Comparison of ENCODE assay signal across 8 mouse cellular contexts in genomic region chr12:81780271-81781093, GRCm38 (mm10). TPM values are rescaled to one million over a fixed set of nuclear protein-coding genes. Genes with fewer than 3 reads are reported as not detected.
A peak's percentile ranks its signal among the peaks of the same experiment; 100 is the strongest.
DNase-seq lines count a peak whose midpoint lies in the region; ATAC-seq and TF ChIP-seq lines count a peak whose summit lies in the region.

No protein-coding gene starts in this region.

- no peaks in the 10 kb centered on the region for H3K9me3 ChIP-seq in heart, embryonic 13.5 days

- peak overlapping the region; percentile 76 for H3K9ac ChIP-seq in heart, embryonic 13.5 days

- H3K27ac ChIP-seq in heart, embryonic 13.5 days (replicated peaks) = no peak overlapping the region
- H3K27ac ChIP-seq in macrophage = no peak overlapping the region
- H3K27ac ChIP-seq in small intestine, adult 2 months (ENCODE audit: insufficient read depth, low read depth, low read length) = peak overlapping the region; percentile 63

- WGBS in heart, embryonic 13.5 days = under 1% methylated on average over 83 of the region's 91 CpGs
- WGBS in macrophage (ENCODE audit: missing documents) = 1% methylated on average over 71 of the region's 91 CpGs
- 1% methylated on average over 89 of the region's 91 CpGs for WGBS in small intestine, adult 2 months

- intact Hi-C loops in gastrocnemius, postnatal 36 days (cut with DNase I) = no loop called here

- peak overlapping the region; percentile 76 for H3K4me3 ChIP-seq in heart, embryonic 13.5 days
- H3K4me3 ChIP-seq in macrophage (ENCODE audit: inconsistent target) = peak overlapping the region; percentile 7; the same call in 1 of the 2 replicates
- peak overlapping the region; percentile 71 for H3K4me3 ChIP-seq in small intestine, adult 2 months (ENCODE audit: low read depth, low read length)

- DNase-seq in urinary bladder, adult 18-20 months (ENCODE audit: low spot score in 2 of 2) = peak; percentile 13 to 60
- DNase-seq in urinary bladder, postnatal 10 days (ENCODE audit: low spot score) = no peak
- peak; percentile 69 to 74 for DNase-seq in cerebellum, postnatal 10 days
- peak; percentile 56 for DNase-seq in kidney, postnatal 10 days
- no peak for DNase-seq in gastrocnemius, postnatal 36 days

- TF ChIP-seq CTCF in small intestine, adult 2 months (IDR thresholded peaks at IDR 0.05; ENCODE audit: extremely low read depth, insufficient read length, insufficient replicate concordance, low read depth, low read length) = no peak

- TF ChIP-seq POLR2A in small intestine, adult 2 months (IDR thresholded peaks at IDR 0.05; ENCODE audit: low read depth, low read length) = no peak

- H3K36me3 ChIP-seq in heart, embryonic 13.5 days = no peaks in the 10 kb centered on the region
- no peaks in the 10 kb centered on the region for H3K36me3 ChIP-seq in macrophage (ENCODE audit: inconsistent target)
- no peaks in the 10 kb centered on the region for H3K36me3 ChIP-seq in small intestine, adult 2 months (ENCODE audit: control insufficient read depth, insufficient read depth, low read length)

- peaks cover 6% of the 10 kb centered on the region; the same call in 1 of the 2 replicates for H3K79me2 ChIP-seq in macrophage (ENCODE audit: inconsistent target)

- ATAC-seq in heart, embryonic 13.5 days (ENCODE audit: extremely low read depth, insufficient number of reproducible peaks, low FRiP score, low TSS enrichment) = peak; percentile 20; the same call in 1 of the 2 replicates

- H3K27me3 ChIP-seq in heart, embryonic 13.5 days (replicated peaks) = peaks cover 78% of the 10 kb centered on the region
- H3K27me3 ChIP-seq in small intestine, adult 2 months (ENCODE audit: control insufficient read depth, insufficient read depth, low read length) = no peaks in the 10 kb centered on the region

- peaks cover 14% of the 10 kb centered on the region for H3K4me1 ChIP-seq in heart, embryonic 13.5 days
- peaks cover 3% of the 10 kb centered on the region; the same call in 1 of the 2 replicates for H3K4me1 ChIP-seq in small intestine, adult 2 months (ENCODE audit: control insufficient read depth, insufficient read depth, insufficient read length, low read length)

- H3K4me2 ChIP-seq in heart, embryonic 13.5 days = peak overlapping the region; percentile 99

RNA-seq across cellular contexts. Expression of gene Map3k9, which starts 0.5 kb away (rescaled TPM):
- polyA plus RNA-seq in heart, embryonic 13.5 days (2015; fragmentation: Nextera tagmentation; extraction: Ambion mirVana) = 0.15 and 0.20 TPM in 2 replicates
- 10 to 100 TPM in 2 of 26 experiments, 1 to 10 TPM in 17, under 1 TPM in 7; 0.41 to 11.4 (median 4.2) TPM for total RNA-seq in macrophage (2018; cell fraction: chromatin; rRNA removed)
- total RNA-seq in macrophage (2018; cell fraction: cytosol; rRNA removed) = 1 to 10 TPM; 1.3 to 4.3 (median 2.6) TPM
- total RNA-seq in macrophage (2018; cell fraction: nucleus; rRNA removed) = 10 to 100 TPM in 1 of 26 experiments, 1 to 10 TPM in 25; 1.2 to 11.2 (median 3.7) TPM
- polyA plus RNA-seq in macrophage (2018) = 2.1 to 3.5 TPM (median 2.4 TPM) in 3 replicates
- 3.1 and 4.8 TPM in 2 replicates for polyA plus RNA-seq in small intestine, adult 2 months (2012; rRNA removed)
- under 1 TPM; 0.07 to 0.10 TPM for total RNA-seq in gastrocnemius, postnatal 36 days (2021)

Comparison
In these comparisons a context has a peak if more than half of its experiments do, and no peak if none do; other contexts are left out.
1. DNase-seq: peak in urinary bladder, adult 18-20 months (2 of 2), cerebellum, postnatal 10 days (2 of 2) and kidney, postnatal 10 days (single experiment); none in urinary bladder, postnatal 10 days (single experiment) and gastrocnemius, postnatal 36 days (0 of 2).
2. H3K4me3 ChIP-seq: peak in every context shown above with its lines; median percentile 76 in heart, embryonic 13.5 days; 71 in small intestine, adult 2 months; 7 in macrophage.